Mouse (Mus musculus): ENCODE measurements at regions not wholly inside any gene's neighbourhood (a gene's known extent, or its start where the extent isn't known, plus 50 kb on each side); places are given as distances from the start of the nearest gene placed in this dataset.
A peak's percentile ranks its signal among the peaks of the same experiment; 100 is the strongest.
"Not testable (repeated sequence)": the region's sequence is repeated elsewhere in the genome, so short reads cannot be mapped to it uniquely, and the experiment has no call there.

GRCm38 (mm10) chr7:122820587-122821535, 144.6 kb upstream of the Rbbp6 start:
- Histone ChIP-seq H3K27ac (ENCODE audit: insufficient read depth, low read depth, low read length) (no peak overlapping the region), H3K4me1 (ENCODE audit: control insufficient read depth, insufficient read depth, low read length) (no peaks in the 10 kb centered on the region), H3K4me3 (ENCODE audit: insufficient read depth, low read depth, low read length) (no peak overlapping the region)
- TF ChIP-seq POLR2A (IDR thresholded peaks at IDR 0.05; ENCODE audit: insufficient read depth, low read depth, low read length) (no peak), CTCF (IDR thresholded peaks at IDR 0.05; ENCODE audit: insufficient read depth, low read depth, low read length) (no peak)
- 89% methylated on average over 12 of the region's 12 CpGs for whole genome bisulfite sequencing

- Histone ChIP-seq H3K27ac (ENCODE audit: insufficient read depth, low read depth, low read length) (no peak overlapping the region), H3K4me1 (ENCODE audit: control insufficient read depth, insufficient read depth, low read length) (no peaks in the 10 kb centered on the region), H3K4me3 (ENCODE audit: insufficient read depth, low read depth, low read length) (no peak overlapping the region)
- 55% methylated on average over 6 of the region's 6 CpGs for WGBS
- TF ChIP-seq CTCF (IDR thresholded peaks at IDR 0.05; ENCODE audit: insufficient read depth, low read depth, low read length) (no peak), POLR2A (IDR thresholded peaks at IDR 0.05; ENCODE audit: insufficient read depth, low read depth, low read length) (no peak)
Observed at GRCm38 (mm10) chr7:122823429-122823828, 142.1 kb upstream of the Rbbp6 start.

GRCm38 (mm10) chr7:122839091-122839490, 126.4 kb upstream of the Rbbp6 start:
- no peak overlapping the region for H3K4me3 ChIP-seq (ENCODE audit: insufficient read depth, low read depth, low read length)
- TF ChIP-seq CTCF (IDR thresholded peaks at IDR 0.05; ENCODE audit: insufficient read depth, low read depth, low read length) (no peak), POLR2A (IDR thresholded peaks at IDR 0.05; ENCODE audit: insufficient read depth, low read depth, low read length) (no peak)
- no peaks in the 10 kb centered on the region for H3K4me1 ChIP-seq (ENCODE audit: control insufficient read depth, insufficient read depth, low read length)
- no peak overlapping the region for H3K27ac ChIP-seq (ENCODE audit: insufficient read depth, low read depth, low read length)
- WGBS: 77% methylated on average over 3 of the region's 3 CpGs

GRCm38 (mm10) chr7:122844831-122845230, 120.7 kb upstream of the Rbbp6 start:
- WGBS: 26% methylated on average over 2 of the region's 2 CpGs
- TF ChIP-seq POLR2A (IDR thresholded peaks at IDR 0.05; ENCODE audit: insufficient read depth, low read depth, low read length) (no peak), CTCF (IDR thresholded peaks at IDR 0.05; ENCODE audit: insufficient read depth, low read depth, low read length) (no peak)
- Histone ChIP-seq H3K4me3 (ENCODE audit: insufficient read depth, low read depth, low read length) (no peak overlapping the region), H3K27ac (ENCODE audit: insufficient read depth, low read depth, low read length) (no peak overlapping the region), H3K4me1 (ENCODE audit: control insufficient read depth, insufficient read depth, low read length) (peaks cover 5% of the 10 kb centered on the region)

- peaks cover 5% of the 10 kb centered on the region for H3K4me1 ChIP-seq (ENCODE audit: control insufficient read depth, insufficient read depth, low read length)
- H3K27ac ChIP-seq (ENCODE audit: insufficient read depth, low read depth, low read length): 0 out of 2 replicates have a peak overlapping the region, but pooled peaks have one; percentile 13
- 31% methylated on average over 5 of the region's 5 CpGs for WGBS
- TF ChIP-seq CTCF (IDR thresholded peaks at IDR 0.05; ENCODE audit: insufficient read depth, low read depth, low read length) (no peak), POLR2A (IDR thresholded peaks at IDR 0.05; ENCODE audit: insufficient read depth, low read depth, low read length) (no peak)
- H3K4me3 ChIP-seq (ENCODE audit: insufficient read depth, low read depth, low read length): no peak overlapping the region
Observed at GRCm38 (mm10) chr7:122847376-122847775, 118.1 kb upstream of the Rbbp6 start.

- Histone ChIP-seq H3K4me3 (ENCODE audit: insufficient read depth, low read depth, low read length) (no peak overlapping the region), H3K27ac (ENCODE audit: insufficient read depth, low read depth, low read length) (no peak overlapping the region), H3K4me1 (ENCODE audit: control insufficient read depth, insufficient read depth, low read length) (no peaks in the 10 kb centered on the region)
- WGBS: 61% methylated on average over 2 of the region's 2 CpGs
- TF ChIP-seq CTCF (IDR thresholded peaks at IDR 0.05; ENCODE audit: insufficient read depth, low read depth, low read length) (no peak), POLR2A (IDR thresholded peaks at IDR 0.05; ENCODE audit: insufficient read depth, low read depth, low read length) (no peak)
Observed at GRCm38 (mm10) chr7:122873386-122873785, 92.1 kb upstream of the Rbbp6 start.

GRCm38 (mm10) chr7:122876286-122876685, 89.2 kb upstream of the Rbbp6 start:
- 83% methylated on average over 6 of the region's 6 CpGs for WGBS
- Histone ChIP-seq H3K4me1 (ENCODE audit: control insufficient read depth, insufficient read depth, low read length) (no peaks in the 10 kb centered on the region), H3K4me3 (ENCODE audit: insufficient read depth, low read depth, low read length) (no peak overlapping the region), H3K27ac (ENCODE audit: insufficient read depth, low read depth, low read length) (no peak overlapping the region)
- TF ChIP-seq POLR2A (IDR thresholded peaks at IDR 0.05; ENCODE audit: insufficient read depth, low read depth, low read length) (no peak), CTCF (IDR thresholded peaks at IDR 0.05; ENCODE audit: insufficient read depth, low read depth, low read length) (no peak)

GRCm38 (mm10) chr7:122881890-122882500, 83.5 kb upstream of the Rbbp6 start:
- H3K4me3 ChIP-seq (ENCODE audit: insufficient read depth, low read depth, low read length); H3K4me1 ChIP-seq (ENCODE audit: control insufficient read depth, insufficient read depth, low read length); H3K27ac ChIP-seq (ENCODE audit: insufficient read depth, low read depth, low read length): not testable (repeated sequence)
- WGBS: 98% methylated on average over 3 of the region's 3 CpGs

GRCm38 (mm10) chr7:122886737-122887136, 78.7 kb upstream of the Rbbp6 start:
- no peak overlapping the region for H3K4me3 ChIP-seq (ENCODE audit: insufficient read depth, low read depth, low read length)
- TF ChIP-seq CTCF (IDR thresholded peaks at IDR 0.05; ENCODE audit: insufficient read depth, low read depth, low read length): no peak
- 75% methylated on average over 3 of the region's 3 CpGs for WGBS

More at GRCm38 (mm10) chr7:122886737-122887136, 78.7 kb upstream of the Rbbp6 start:
- no peaks in the 10 kb centered on the region for H3K4me1 ChIP-seq (ENCODE audit: control insufficient read depth, insufficient read depth, low read length)
- no peak overlapping the region for H3K27ac ChIP-seq (ENCODE audit: insufficient read depth, low read depth, low read length)

Measured in olfactory bulb, adult 2 months (tissue).